Mouse (Mus musculus) liver, embryonic 12.5 days (tissue): ENCODE data around the gene Tmem104. TPM values are rescaled to one million over a fixed set of nuclear protein-coding genes. Genes with fewer than 3 reads are reported as not detected.

Experiments
- ATAC-seq: fragments of 200-750 bp; cut with Nextera tagmentation; 2 replicates; pipeline ENCODE4 v1.8.0; 2017; ENCODE audit warnings: moderate number of reproducible peaks, mild to moderate bottlenecking, moderate library complexity
- H3K27ac ChIP-seq: fragments of 300-500 bp; sonication (generic); 2 replicates; pipeline ENCODE4 v1.5.1; 2016; ENCODE audit warnings: mild to moderate bottlenecking
- H3K27me3 ChIP-seq: fragments of 300-500 bp; sonication (generic); replicated peaks from 2 replicates; pipeline ENCODE4 v1.6.1; 2016; ENCODE audit warnings: mild to moderate bottlenecking, moderate library complexity
- H3K36me3 ChIP-seq: fragments of 300-500 bp; sonication (generic); 2 replicates; pipeline ENCODE4 v1.6.1; 2016; ENCODE audit warnings: mild to moderate bottlenecking, moderate library complexity
- H3K4me1 ChIP-seq: fragments of 300-500 bp; sonication (generic); 2 replicates; pipeline ENCODE4 v1.6.1; 2016
- H3K4me2 ChIP-seq: fragments of 300-500 bp; sonication (generic); 2 replicates; pipeline ENCODE4 v1.6.1; 2016; ENCODE audit warnings: mild to moderate bottlenecking, moderate library complexity
- H3K4me3 ChIP-seq: fragments of 300-500 bp; sonication (generic); 2 replicates; pipeline ENCODE4 v1.5.1; 2016; ENCODE audit warnings: mild to moderate bottlenecking, moderate library complexity
- H3K9ac ChIP-seq: fragments of 300-500 bp; sonication (generic); 2 replicates; pipeline ENCODE4 v1.6.1; 2016; ENCODE audit warnings: mild to moderate bottlenecking, moderate library complexity
- H3K9me3 ChIP-seq: fragments of 300-500 bp; sonication (generic); replicated peaks from 2 replicates; pipeline ENCODE4 v1.6.1; 2016; ENCODE audit warnings: mild to moderate bottlenecking, moderate library complexity
- WGBS: fragments of 180-500 bp; shearing (Covaris S2); methylation state at CpG from one replicate; pipeline ENCODE4 v1.1.7; 2016; ENCODE audit not compliant: insufficient replicate concordance; 5-methylcytosine and 5-hydroxymethylcytosine counted together
- polyA plus RNA-seq: library from polyadenylated mRNA; unstranded; fragments of >200 nt; fragmentation: Nextera tagmentation; extraction: Ambion mirVana; gene quantifications from 2 replicates; pipeline ENCODE4 v1.2.1, GENCODE M21; 2016

Gene Tmem104
- polyA plus RNA-seq, 1 experiment from 2014 or later = 7.5 TPM

GRCm38 (mm10) chr11:115169430-115169829 is 17.9 kb upstream of the Tmem104 start:
- Histone ChIP-seq H3K9ac (no peak overlapping the region), H3K36me3 (peaks cover 18% of the 10 kb centered on the region), H3K27ac (no peak overlapping the region), H3K4me3 (no peak overlapping the region), H3K27me3 (no peaks in the 10 kb centered on the region), H3K4me2 (no peak overlapping the region), H3K9me3 (no peaks in the 10 kb centered on the region), H3K4me1 (peaks cover 64% of the 10 kb centered on the region)
- ATAC-seq = no peak
- 78% methylated on average over 4 of the region's 4 CpGs for WGBS

GRCm38 (mm10) chr11:115171125-115171524 is 16.2 kb upstream of the Tmem104 start:
- Histone ChIP-seq H3K27me3 (no peaks in the 10 kb centered on the region), H3K27ac (no peak overlapping the region), H3K9ac (no peak overlapping the region), H3K4me1 (peaks cover 64% of the 10 kb centered on the region), H3K36me3 (peaks cover 22% of the 10 kb centered on the region), H3K9me3 (no peaks in the 10 kb centered on the region), H3K4me2 (no peak overlapping the region), H3K4me3 (no peak overlapping the region)
- ATAC-seq = no peak
- WGBS = 70% methylated on average over 8 of the region's 8 CpGs

DNA sequence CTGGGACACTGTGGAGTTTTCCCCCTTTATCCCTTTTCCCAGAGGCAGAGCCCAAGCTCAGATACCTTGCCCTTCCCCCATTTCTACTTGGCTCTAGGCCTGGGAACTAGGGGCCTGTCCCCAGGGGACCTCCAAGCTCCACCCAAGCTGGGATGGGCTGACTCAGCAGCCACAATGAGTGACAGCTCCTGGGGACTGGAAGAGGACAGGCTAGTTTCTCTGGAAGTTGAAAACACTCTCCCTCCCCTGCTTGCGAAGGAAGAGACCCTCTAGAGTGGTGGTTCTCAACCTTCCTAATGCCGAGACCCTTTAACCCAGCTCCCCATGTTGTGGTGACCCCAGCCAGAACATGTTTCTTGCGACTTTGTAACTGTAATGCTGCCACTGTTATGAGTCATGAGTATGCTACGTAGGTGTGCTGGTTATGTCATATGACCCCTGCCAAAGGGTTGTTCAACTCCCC is 14.4 kb upstream of the Tmem104 start:
- H3K36me3 ChIP-seq = peaks cover 34% of the 10 kb centered on the region
- H3K4me3 ChIP-seq = no peak overlapping the region
- no peak for ATAC-seq
- H3K27ac ChIP-seq = no peak overlapping the region
- no peaks in the 10 kb centered on the region for H3K9me3 ChIP-seq
- H3K4me1 ChIP-seq = peaks cover 66% of the 10 kb centered on the region
- H3K4me2 ChIP-seq = peak overlapping the region; percentile 39; the same call in 1 of the 2 replicates
- H3K27me3 ChIP-seq = no peaks in the 10 kb centered on the region
- WGBS = 28% methylated on average over 4 of the region's 4 CpGs
- no peak overlapping the region for H3K9ac ChIP-seq

- ATAC-seq = no peak
- peak overlapping the region; percentile 39 for H3K4me2 ChIP-seq
- peaks cover 68% of the 10 kb centered on the region for H3K4me1 ChIP-seq
Observed at GRCm38 (mm10) chr11:115173549-115174339, 13.5 kb upstream of the Tmem104 start.

GRCm38 (mm10) chr11:115176399-115177190 is 10.7 kb upstream of the Tmem104 start:
- Histone ChIP-seq H3K4me3 (no peak overlapping the region), H3K9ac (no peak overlapping the region), H3K4me2 (no peak overlapping the region), H3K36me3 (peaks cover 56% of the 10 kb centered on the region), H3K27me3 (no peaks in the 10 kb centered on the region), H3K9me3 (no peaks in the 10 kb centered on the region), H3K4me1 (peaks cover 72% of the 10 kb centered on the region), H3K27ac (peak overlapping the region; percentile 57)
- ATAC-seq = no peak
- WGBS = 74% methylated on average over 24 of the region's 24 CpGs

More at GRCm38 (mm10) chr11:115173549-115174339, 13.5 kb upstream of the Tmem104 start:
- H3K9me3 ChIP-seq = no peaks in the 10 kb centered on the region
- no peaks in the 10 kb centered on the region for H3K27me3 ChIP-seq
- no peak overlapping the region for H3K4me3 ChIP-seq
- 18% methylated on average over 16 of the region's 16 CpGs for WGBS
- no peak overlapping the region for H3K9ac ChIP-seq
- no peak overlapping the region for H3K27ac ChIP-seq
- peaks cover 37% of the 10 kb centered on the region for H3K36me3 ChIP-seq

GRCm38 (mm10) chr11:115177559-115178195 is 9.6 kb upstream of the Tmem104 start:
- no peaks in the 10 kb centered on the region for H3K27me3 ChIP-seq
- peaks cover 62% of the 10 kb centered on the region for H3K36me3 ChIP-seq
- peak overlapping the region; percentile 45 for H3K4me2 ChIP-seq
- peak overlapping the region; percentile 57 for H3K27ac ChIP-seq
- 65% methylated on average over 10 of the region's 10 CpGs for WGBS
- ATAC-seq = peak; percentile 48
- H3K9ac ChIP-seq = no peak overlapping the region
- H3K4me3 ChIP-seq = no peak overlapping the region
- peaks cover 71% of the 10 kb centered on the region for H3K4me1 ChIP-seq
- H3K9me3 ChIP-seq = no peaks in the 10 kb centered on the region

- no peak for ATAC-seq
- no peak overlapping the region for H3K4me2 ChIP-seq
- H3K9me3 ChIP-seq = no peaks in the 10 kb centered on the region
- no peaks in the 10 kb centered on the region for H3K27me3 ChIP-seq
- H3K4me1 ChIP-seq = peaks cover 63% of the 10 kb centered on the region
- H3K27ac ChIP-seq = no peak overlapping the region
- no peak overlapping the region for H3K9ac ChIP-seq
- WGBS = 65% methylated on average over 2 of the region's 2 CpGs
- H3K36me3 ChIP-seq = peaks cover 64% of the 10 kb centered on the region
- no peak overlapping the region for H3K4me3 ChIP-seq
Observed at GRCm38 (mm10) chr11:115178766-115179165, 8.5 kb upstream of the Tmem104 start.

DNA sequence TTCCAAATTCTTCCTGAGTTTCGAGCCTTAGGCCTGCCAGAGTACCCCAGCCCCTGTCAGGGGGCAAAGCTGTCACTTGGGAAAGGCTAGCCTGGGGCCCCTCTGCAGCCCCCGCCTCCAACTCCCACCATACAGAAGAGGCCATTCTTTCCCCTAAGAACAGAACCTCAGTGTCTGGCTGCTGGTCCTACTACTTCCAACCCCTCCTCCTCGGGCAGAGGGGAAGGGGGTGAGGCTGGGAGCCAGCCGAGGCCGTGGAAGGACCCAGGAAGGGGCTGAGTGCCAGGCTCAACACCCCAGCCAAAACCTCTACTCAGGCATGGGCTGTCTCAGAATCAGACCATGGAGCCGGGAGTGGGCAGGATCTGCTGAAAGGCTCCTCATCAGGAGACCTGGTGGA is 8.1 kb upstream of the Tmem104 start:
- H3K4me1 ChIP-seq = peaks cover 59% of the 10 kb centered on the region
- peaks cover 64% of the 10 kb centered on the region for H3K36me3 ChIP-seq
- H3K4me3 ChIP-seq = no peak overlapping the region
- no peak overlapping the region for H3K27ac ChIP-seq
- no peak overlapping the region for H3K4me2 ChIP-seq
- H3K9me3 ChIP-seq = no peaks in the 10 kb centered on the region
- ATAC-seq = no peak
- H3K9ac ChIP-seq = no peak overlapping the region
- 58% methylated on average over 6 of the region's 6 CpGs for WGBS
- H3K27me3 ChIP-seq = no peaks in the 10 kb centered on the region

- no peaks in the 10 kb centered on the region for H3K27me3 ChIP-seq
- H3K4me2 ChIP-seq = no peak overlapping the region
- peaks cover 59% of the 10 kb centered on the region for H3K4me1 ChIP-seq
- ATAC-seq = no peak
- peaks cover 64% of the 10 kb centered on the region for H3K36me3 ChIP-seq
- WGBS = 73% methylated on average over 6 of the region's 6 CpGs
- H3K4me3 ChIP-seq = no peak overlapping the region
- H3K9ac ChIP-seq = no peak overlapping the region
- no peak overlapping the region for H3K27ac ChIP-seq
- no peaks in the 10 kb centered on the region for H3K9me3 ChIP-seq
Observed at GRCm38 (mm10) chr11:115179881-115180280, 7.4 kb upstream of the Tmem104 start.

- Histone ChIP-seq H3K9me3 (no peaks in the 10 kb centered on the region), H3K4me1 (peaks cover 55% of the 10 kb centered on the region), H3K4me2 (no peak overlapping the region), H3K27ac (no peak overlapping the region), H3K9ac (no peak overlapping the region), H3K36me3 (peaks cover 50% of the 10 kb centered on the region), H3K27me3 (no peaks in the 10 kb centered on the region), H3K4me3 (no peak overlapping the region)
- 18% methylated on average over 12 of the region's 12 CpGs for whole genome bisulfite sequencing
- ATAC-seq = no peak
Observed at GRCm38 (mm10) chr11:115181913-115182638, 5.2 kb upstream of the Tmem104 start.

DNA sequence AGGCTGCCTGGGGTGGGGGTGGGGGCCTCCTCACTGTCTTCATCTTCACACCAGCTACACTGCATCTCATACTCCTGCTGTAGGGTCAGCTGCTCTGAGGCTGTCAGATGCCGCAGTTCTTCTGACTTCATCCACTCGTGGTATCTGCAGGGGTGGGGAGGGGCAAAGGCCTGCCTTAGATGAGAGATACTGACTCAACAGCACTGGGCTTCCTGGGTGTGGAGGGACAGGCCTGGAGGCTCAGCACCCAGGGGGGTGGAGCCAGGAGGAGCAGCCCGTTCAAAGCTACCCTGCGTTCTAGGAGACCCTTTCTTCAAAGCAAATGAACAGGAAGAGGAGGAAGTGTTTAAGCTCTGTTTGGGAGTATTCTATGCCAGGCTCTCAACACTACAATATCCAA is 2.3 kb upstream of the Tmem104 start:
- no peaks in the 10 kb centered on the region for H3K9me3 ChIP-seq
- peaks cover 59% of the 10 kb centered on the region for H3K4me1 ChIP-seq
- WGBS = 20% methylated on average over 3 of the region's 4 CpGs
- peak overlapping the region; percentile 28 for H3K4me2 ChIP-seq
- H3K36me3 ChIP-seq = peaks cover 32% of the 10 kb centered on the region
- H3K27me3 ChIP-seq = no peaks in the 10 kb centered on the region
- no peak overlapping the region for H3K4me3 ChIP-seq
- peak overlapping the region; percentile 41 for H3K9ac ChIP-seq
- no peak for ATAC-seq
- no peak overlapping the region for H3K27ac ChIP-seq
